Mouse (Mus musculus): ENCODE measurements around the gene Csrnp3.
"Not testable (repeated sequence)": the region's sequence is repeated elsewhere in the genome, so short reads cannot be mapped to it uniquely, and the experiment has no call there.

Gene Csrnp3

DNA sequence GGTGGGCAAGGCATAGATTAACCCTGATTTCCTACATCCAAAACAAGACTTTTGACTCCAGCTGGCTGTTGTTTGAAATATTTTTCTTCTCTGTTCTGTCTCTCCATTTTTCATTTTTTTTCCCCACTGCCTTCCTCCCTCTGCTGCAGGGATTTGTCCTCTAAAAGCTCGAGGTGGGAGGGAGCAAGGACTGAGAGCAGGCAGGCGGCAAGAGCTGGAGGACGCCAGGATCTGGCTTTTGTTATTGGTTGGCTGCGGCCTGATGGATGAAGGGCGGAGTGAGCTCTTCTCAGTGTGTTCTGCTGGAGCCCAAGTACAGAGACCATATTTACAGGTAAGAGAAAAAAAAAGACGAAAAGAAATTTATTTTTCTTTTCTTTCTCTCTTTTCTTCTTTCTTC lies at the start of gene Csrnp3:
TSS of gene Csrnp3 (plus strand) at position 217 of the 400 bp plus-strand sequence.
- peak in 1 of 2 experiments; percentile 52 for DNase-seq (ENCODE audit: low spot score in 2 of 2)

DNA sequence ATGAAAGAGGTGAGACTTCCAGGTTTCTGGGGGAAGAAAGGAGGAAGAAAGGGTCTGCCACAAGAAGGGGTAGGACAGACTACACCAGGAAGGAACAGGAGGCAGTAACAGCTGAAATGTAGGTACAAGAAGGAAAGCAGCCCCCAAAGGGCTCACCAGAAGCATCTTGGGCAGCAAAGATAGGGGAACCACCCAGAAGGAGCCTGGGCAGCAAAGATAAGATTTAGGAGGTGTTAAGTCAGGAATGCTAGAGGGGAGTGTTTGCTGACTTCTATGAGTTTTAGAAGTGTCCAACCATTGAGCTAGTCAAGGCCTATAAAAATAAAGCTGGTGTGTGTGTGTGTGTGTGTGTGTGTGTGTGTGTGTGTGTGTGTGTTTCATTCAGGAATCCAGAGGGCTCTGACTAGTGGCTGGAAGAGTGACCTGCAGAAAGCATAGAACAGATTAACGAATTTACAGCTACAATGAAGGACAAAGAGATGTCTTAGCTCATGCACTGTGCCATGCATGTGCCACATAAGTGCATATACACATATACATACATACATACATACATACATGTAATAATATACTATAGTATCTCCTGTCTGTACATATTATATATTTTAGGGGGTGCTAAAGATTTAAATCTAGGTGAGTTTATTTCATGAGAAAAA lies 44.4 kb upstream of the Csrnp3 start:
- DNase-seq (ENCODE audit: low spot score in 2 of 2), result no peak

DNA sequence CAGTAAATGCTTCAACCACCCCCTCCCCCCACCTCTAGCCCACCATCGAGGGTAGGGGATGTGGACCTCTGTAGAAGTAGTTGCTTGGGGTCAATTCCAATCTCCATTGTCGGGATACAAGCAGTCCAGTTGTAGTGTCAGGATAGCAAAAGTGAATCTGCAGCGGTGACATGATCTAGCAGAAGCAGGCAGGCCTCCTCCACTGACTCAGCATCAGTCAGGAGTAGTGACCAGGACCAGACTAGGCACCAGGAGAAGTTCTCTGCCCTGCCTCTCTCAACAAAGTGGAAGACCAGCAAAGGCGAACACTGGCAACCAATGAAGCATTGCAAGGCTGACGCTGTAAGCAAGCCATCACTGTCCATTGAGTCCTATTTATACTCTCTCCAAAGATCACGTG lies 39.0 kb upstream of the Csrnp3 start:
- no peak for DNase-seq (ENCODE audit: low spot score in 2 of 2)

DNA sequence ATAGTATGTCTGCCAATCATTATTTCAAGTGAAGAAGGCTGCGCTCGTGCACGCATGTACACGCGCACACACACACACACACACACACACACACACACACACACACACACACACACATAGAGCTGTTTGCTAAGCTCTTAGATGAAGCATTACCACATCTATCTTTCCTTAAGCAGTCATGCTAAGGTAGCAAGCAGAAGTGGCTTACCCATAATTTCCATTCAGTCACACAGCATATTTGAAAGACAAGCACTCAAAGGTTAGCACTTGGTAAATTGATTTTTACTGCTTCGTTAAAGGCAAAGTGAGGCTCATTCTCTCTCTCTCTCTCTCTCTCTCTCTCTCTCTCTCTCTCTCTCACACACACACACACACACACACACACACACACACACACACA lies 34.4 kb upstream of the Csrnp3 start:
- not testable (repeated sequence) for DNase-seq (ENCODE audit: low spot score in 2 of 2)

DNA sequence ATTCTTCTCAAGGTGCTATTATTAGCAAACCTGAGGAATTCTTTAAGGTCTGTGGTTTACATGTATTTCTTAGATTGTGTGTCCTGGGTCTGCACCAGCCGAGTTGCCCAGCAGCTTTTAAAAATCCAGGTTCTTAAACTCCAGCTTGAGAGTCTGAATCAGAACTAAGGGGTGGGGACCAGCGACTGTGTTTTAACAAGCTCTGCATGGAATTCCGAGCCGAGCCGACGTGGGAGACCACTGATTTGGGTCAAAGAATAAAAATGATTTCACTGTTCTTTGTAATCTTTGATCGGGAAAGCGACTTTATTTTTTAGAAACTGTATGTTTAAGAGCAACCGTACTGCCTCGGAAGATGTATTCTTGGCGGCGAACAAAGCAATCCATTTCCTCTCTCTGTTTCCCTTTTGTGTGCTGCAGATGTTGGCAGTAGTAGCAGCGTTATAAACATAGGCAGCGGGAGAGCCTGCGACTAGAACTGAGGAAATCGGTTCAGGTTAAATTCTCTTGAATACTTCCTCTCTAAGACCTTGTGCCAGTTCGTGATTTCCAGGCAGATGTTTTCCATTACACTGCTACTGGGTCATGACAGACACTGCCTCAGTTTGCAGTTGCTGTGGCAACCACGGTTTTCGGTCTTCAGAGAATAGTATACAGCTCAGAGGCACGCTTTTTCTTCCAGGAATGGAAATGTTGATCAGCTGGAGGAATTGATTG lies 27.3 kb upstream of the Csrnp3 start:
- peak in 1 of 2 experiments; percentile 6 for DNase-seq (ENCODE audit: low spot score in 2 of 2)

DNA sequence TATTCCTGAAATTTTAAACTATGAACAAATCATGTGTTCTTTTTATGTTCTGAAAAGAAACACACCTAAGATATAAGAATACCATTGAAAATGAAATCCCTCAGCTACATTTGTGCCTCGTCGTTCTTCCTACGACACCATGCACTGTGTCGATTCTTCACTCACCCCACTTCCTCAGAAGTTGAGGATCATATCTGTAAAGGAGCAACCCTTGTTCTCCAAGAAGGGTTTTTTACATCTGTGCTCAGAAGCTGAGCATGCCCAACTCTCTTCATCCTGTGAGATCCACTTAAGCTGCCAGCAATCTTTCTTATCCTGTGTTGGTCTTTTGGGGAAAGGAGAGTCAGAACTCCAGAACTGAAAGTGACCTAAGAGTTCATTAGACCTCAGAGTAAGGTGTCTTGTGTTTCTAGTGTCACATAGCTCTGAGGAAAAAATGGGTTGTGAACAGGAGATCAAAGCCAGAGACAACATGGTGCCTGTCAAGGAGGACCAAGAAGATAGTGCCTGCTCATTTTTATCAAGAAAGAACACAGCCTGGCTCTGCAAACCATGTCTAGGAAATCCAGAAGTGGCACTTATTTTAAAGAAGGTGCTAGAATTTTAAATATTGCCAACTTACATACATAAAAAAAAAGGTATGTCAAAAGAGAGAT lies 25.3 kb upstream of the Csrnp3 start:
- no peak for DNase-seq (ENCODE audit: low spot score in 2 of 2)

DNA sequence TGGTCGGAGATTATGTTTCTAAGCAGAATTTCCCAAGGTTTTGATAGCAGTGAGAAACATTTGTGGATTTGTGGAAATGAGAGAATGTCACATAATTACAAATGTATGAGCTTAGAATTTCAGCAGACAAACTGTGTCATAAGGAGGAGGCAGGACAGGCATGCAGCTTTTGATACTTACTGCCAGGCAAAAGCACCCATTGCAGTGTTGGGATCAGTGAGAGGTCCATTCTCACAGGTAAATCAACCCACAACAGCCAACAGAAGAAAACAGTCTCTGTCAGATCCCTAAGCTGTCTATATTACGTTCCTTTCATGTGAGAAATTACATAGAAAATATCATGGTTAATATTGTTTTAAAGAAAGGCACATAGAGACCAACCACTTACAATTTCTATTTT lies 19.3 kb upstream of the Csrnp3 start:
- DNase-seq (ENCODE audit: low spot score in 2 of 2), result no peak

DNA sequence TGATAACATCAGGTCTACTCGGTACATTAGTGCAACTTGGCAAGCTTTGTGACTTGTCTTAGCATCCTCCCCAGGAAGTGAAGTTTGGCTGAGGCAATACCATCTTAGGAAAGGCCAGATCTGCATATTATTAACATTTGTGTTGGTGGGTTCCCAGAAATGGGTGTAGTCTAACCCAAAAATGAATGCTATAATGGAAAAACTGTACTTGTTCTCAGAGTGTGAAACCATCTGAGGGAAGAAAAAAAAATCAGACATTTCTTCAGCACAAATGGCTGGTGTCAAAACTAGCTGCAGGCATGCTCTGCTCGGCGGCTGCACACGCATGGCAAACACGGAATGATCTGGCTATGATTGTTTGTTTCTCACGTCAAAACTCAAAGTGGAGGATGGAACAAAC lies 18.8 kb upstream of the Csrnp3 start:
- DNase-seq (ENCODE audit: low spot score in 2 of 2), result no peak

DNA sequence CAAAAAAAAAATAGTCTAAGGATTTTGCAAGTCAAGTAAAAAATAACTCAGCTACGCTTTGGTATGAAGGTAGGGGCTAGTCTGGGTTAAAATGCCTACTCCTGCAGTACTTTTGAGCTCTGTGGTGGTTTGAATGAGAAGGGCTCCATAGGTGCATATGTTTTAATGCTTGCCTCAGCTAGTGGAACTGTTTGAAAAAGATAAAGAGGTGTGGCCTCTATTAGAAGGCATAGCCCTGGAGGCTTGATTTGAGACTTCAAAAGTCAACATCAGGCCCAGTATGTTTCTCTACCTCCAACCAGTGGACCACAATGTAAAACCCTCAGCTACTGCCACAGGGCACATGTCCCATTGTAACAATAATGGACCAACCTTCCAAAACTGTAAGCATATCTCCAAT lies 16.9 kb upstream of the Csrnp3 start:
- DNase-seq (ENCODE audit: low spot score in 2 of 2), result no peak

DNA sequence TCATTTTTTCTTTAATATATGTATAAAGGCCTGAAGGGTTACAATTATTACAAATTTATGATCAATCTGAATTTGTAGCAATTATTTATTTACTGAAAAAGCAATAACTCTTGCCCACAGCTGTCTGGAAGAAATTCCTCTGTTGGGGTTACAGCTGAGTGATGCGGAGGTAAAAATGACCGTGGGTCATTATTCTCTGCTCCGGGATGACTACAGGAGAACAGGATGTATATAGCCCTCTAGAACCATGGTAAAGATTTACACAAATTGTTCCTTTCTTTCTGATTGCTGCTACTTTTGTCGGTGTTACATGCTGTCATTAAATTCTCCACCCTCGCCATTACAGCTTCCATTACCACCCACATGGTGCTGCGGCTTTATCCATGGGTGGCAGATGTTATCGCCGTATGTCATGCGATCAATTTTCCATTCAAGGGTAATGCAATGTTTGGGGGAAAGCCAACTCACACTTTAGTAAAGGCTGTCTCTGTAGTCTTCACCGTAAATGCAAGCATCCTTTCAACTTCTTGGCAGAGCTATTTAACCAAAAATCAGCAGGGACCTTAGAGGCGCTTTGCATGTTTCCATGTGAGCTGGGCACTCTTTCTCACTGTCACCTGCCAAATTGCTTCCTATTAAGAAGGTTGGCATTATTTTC lies 12.7 kb upstream of the Csrnp3 start:
- DNase-seq (ENCODE audit: low spot score in 2 of 2), result no peak

DNA sequence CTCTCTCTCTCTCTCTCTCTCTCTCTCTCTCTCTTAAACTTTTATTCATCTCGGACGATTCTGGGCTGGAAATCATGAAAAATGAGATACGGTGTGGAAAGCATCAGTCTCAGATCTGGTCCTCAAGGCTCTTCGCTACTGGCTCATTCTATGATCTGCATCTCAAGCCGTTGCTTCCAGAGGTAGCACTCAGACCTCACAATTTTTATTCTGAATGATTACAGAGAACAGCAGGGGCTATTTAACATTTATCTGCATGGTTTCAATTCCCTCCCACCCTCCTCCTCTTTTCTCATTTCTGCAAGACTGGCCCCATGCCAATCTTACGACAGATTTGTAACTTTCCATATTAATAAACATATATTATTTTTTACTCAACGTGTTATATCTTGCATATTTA lies 12.1 kb upstream of the Csrnp3 start:
- no peak for DNase-seq (ENCODE audit: low spot score in 2 of 2)

DNA sequence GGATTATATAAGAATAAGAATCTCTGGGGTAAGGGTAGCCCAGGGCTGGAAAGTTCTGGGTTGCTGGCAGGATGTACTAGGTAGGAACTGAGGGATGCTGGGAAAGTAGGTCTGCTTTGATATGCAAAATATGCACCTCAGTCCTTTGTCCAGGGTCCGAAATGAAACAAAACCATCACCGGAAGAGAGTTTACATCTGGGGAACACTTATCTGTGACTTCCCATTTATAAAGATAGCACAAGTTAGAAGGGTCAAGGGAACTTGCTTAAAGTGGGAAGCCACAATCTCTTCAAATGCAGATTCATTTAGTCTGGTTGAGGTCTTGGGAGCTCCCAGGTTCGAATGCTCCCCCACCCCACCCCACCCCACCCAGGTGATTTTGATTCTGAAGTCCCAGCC lies 4.0 kb upstream of the Csrnp3 start:
- DNase-seq (ENCODE audit: low spot score in 2 of 2), result no peak

DNA sequence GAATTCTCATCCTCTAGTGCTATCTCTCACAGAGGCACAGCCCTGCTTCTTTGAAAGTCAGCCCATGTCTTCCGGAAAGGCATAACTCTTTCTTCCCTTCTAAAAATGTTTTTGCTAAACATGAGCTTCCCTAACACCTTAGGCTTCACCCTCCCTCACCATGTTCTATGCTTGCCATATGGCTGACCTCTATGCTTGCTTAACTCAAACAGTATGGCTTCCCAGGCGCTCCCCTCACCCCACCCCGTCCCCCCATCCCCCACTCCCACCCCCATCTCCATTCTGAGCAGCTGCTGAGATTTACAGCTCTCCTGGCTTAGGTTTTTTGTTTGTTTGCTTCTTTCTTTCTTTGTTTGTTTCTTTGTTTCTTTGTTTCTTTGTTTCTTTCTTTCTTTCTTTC lies 3.2 kb upstream of the Csrnp3 start:
- no peak for DNase-seq (ENCODE audit: low spot score in 2 of 2)

DNA sequence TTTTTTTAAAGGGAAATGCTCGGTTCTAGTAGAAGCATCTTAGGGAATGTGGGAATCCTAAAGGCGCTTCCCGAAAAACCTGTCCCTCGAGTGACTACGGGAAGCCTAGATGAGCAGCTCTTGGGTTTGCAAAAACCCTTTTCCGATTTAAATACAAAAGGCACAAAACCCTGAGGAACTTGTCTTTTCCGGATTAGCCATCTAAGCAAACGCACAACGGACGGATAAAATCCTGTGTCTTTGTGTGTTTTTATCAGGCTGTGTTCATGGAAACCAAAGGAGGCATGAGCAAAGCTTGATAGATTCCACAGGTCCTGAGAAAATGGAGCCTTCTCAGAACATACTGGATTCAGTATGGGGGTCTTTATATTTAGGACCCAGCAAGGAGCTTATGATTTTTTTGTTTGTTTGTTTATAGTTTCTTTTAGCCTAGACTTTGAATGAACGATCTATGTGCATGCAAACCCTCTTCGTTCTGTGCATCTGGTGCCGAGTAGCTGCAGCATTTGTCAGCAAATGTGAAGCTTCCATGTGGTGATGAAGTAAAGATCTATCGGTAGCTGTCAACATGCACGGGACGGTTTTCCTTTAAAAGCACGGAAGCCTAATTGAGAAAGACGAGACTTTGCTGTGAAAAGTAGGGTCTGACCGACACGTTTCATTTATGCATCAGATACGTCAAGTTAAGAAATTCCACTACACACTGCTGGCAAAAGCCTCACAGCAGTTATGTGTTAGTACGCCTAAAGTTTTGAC lies 611 bp downstream of the Csrnp3 start:
- DNase-seq (ENCODE audit: low spot score in 2 of 2), result no peak

DNA sequence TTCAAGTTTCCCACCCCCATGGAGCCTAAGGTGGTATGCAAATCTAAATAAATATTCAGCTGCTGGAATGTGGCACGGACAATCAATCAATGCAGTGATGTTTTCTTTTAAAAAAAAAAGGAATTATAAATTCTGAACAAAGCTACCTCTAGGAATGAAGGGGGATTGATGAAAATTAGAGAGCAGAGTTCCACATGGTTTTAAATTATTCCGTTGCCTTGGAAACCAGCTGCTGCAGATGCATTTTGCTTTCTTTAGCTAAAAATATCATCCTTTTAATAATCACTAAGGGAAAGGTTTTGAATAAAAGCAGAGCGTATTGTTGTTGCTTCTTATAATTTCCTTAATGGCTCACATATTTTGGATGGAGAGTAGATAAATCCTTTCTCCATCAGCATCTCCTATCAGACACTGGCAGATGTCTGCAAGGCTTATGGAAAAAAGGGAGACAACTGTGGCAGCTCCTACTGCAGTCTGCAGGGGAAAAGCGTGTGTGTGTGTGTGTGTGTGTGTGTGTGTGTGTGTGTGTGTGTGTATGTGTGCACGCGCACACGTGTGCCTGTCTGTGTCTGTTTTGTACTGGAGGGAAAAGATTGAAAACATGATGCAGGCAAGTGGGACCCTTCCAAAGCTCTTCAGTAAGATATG lies 2.0 kb downstream of the Csrnp3 start:
- DNase-seq (ENCODE audit: low spot score in 2 of 2), result no peak

DNA sequence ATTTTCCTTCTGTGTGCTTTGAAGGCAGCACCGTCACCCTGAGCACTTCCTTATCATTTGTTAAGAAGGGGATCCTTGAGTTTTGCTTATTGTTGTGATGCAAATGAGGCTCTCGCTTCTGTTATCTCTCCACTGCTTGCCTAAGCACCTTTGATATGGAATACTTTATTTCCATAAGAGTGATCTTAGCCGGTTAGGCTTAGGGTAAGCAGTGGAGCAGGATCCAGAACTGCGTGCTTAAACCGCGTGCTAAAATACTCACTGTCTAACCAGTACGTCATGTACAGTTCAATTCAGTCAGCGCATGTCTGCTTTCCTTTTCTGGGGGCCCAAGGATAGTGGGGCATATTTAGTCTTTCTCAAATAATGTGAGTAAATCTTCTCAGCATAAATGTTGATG lies 3.1 kb downstream of the Csrnp3 start:
- DNase-seq (ENCODE audit: low spot score in 2 of 2), result no peak

DNA sequence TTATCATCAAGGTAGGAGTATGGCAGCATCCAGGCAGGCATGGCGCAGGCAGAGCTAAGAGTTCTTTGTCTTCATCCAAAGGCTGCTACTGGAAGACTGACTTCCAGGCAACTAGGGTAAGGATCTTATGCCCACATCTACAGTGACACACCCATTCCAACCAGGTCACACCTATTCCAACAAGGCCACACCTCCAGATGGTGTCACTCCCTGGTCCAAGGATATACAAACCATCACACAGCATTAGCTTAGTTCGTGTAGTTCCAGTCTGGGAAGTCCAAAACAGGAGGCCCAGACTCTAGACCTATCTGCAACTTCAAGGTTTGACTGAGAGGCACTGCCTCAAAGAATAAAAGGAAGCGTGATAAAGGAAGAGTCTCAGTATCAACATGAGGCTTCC lies 4.7 kb downstream of the Csrnp3 start:
- not testable (repeated sequence) for DNase-seq (ENCODE audit: low spot score in 2 of 2)

DNA sequence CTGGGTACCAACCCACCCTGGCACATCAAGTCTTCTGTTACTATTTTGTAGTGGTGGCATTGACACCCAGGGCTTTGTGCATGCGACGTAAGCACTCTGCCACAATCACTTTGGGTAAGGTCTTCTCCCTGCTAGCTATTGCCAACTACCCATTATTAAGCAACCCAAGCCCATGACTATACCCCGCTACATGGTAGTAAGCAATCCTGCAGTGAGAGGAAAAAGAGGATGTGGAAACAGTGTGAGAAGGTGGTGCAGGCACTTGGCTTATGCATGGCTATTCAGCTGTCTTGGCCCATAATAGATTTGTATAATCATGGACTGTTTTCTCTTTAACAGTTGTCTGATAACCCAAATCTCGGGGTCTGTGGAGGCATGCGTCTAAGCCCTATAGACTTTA lies 11.2 kb downstream of the Csrnp3 start:
- no peak for DNase-seq (ENCODE audit: low spot score in 2 of 2)

DNA sequence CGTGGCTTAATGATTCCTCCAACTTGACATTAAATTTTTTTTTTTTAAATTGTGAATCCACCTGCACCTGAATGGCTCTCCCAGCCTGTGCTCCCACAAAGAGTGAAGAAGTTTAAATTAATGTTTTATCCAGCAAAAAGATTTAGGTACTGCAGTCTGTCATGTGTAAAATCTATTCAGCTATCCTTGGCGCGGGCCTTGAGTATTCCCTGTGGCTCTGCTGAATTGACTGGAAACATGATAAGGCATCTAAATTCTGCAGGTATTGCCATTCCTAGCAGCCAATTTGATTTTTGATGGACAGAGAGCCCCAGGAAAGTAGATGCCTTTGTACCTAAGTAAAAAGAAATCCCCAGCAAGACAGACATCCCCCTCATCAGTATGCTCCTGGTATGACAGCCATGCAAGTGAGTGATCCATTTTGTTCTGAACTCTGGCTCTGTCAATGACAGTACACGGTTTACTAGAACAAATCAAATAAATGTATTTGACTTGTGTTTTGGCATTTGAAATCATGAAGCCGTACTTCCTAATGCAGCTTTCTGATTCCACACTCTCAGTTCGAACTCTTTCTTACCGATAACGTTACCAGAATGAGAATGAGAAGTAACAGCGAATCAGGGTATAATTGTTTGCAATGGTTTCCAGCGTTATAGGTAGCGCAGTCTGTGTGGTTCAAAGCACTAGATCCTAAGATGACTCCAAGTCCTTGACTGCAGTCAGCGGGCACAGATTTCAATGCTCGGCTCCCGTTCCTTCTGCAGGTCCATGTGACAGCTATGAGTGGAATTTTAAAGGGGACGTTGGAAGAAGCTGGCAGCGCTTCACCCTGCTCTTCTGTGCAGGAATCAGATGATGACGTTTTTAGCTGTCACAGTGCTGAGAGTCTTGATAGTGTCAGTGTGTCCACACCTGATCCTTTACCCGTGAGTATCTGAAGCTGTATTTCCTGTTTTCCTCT lies 14.5 kb downstream of the Csrnp3 start:
- no peak for DNase-seq (ENCODE audit: low spot score in 2 of 2)

DNA sequence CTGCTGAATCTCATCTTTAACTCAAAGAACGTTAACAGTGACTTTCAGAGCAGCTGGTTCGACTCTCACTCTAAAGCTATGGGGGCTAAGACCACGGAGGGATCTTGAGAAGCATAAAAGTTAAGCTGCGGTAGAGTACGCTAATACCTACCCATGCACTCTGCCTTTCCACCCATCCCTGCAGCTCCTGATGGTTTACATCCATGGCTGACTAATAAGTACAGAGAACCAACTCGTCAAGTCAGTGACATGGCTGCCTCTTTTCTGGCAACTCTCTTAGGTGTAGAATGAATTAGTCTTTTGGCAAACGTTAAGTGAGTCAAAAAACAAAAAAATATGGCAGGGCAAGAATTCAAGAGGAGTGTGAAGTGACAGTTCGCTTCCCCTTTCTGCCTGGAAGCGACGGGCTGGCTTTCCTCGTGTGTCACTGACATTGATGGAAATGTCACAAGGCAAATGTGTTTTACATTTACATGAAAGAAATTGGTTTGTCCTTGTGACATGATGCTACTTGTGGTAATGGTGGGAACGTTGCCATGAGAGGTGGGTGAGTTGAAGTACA lies 19.3 kb downstream of the Csrnp3 start:
- no peak for DNase-seq (ENCODE audit: low spot score in 2 of 2)

Measured in frontal cortex, postnatal 25 days (tissue).